Mouse (Mus musculus) G1E (cell line): ENCODE measurements around the gene Rab13.

Experiments
- CTCF ChIP-seq: IDR thresholded peaks from 2 replicates; pipeline ENCODE4 v1.5.1; 2012; ENCODE audit warnings: low read depth, low read length, inconsistent platforms, mixed read lengths
- GATA1 ChIP-seq: IDR thresholded peaks from 2 replicates; pipeline ENCODE4 v1.6.1; 2012; ENCODE audit warnings: borderline replicate concordance, low read length, inconsistent platforms, mixed read lengths
- POLR2AphosphoS5 ChIP-seq: IDR thresholded peaks from 2 replicates; pipeline ENCODE4 v1.6.1; 2012; ENCODE audit warnings: low read depth, low read length, inconsistent platforms; ENCODE audit not compliant: insufficient replicate concordance

GRCm38 (mm10) chr3:90245406-90245805 is 31.9 kb downstream of the Rab13 start:
- TF ChIP-seq CTCF (no peak), GATA1 (no peak), POLR2AphosphoS5 (no peak)
